28 mouse cellular contexts compared by ENCODE assay signal in genomic region chr3:59531311-59531834, GRCm38 (mm10).
"Had no signal": no experiment of that assay in that cellular context is flagged by ENCODE, and none has a peak within 500 bp of the region (broad histone marks: within the 10 kb centered on the region; RNA-seq: fewer than 3 reads in every experiment).

No protein-coding gene starts in this region.

- H3K9me3 ChIP-seq: embryonic facial prominence, embryonic 10.5 days; embryonic facial prominence, embryonic 12.5 days; embryonic facial prominence, embryonic 13.5 days; embryonic facial prominence, embryonic 15.5 days; forebrain, embryonic 10.5 days; forebrain, embryonic 12.5 days; forebrain, embryonic 13.5 days; forebrain, embryonic 15.5 days had no signal

- H3K4me1 ChIP-seq: embryonic facial prominence, embryonic 10.5 days; embryonic facial prominence, embryonic 12.5 days; embryonic facial prominence, embryonic 13.5 days; embryonic facial prominence, embryonic 15.5 days; forebrain, embryonic 10.5 days; forebrain, embryonic 12.5 days; forebrain, embryonic 13.5 days; forebrain, embryonic 15.5 days had no signal

- ATAC-seq: forebrain, embryonic 13.5 days; forebrain, embryonic 14.5 days; forebrain, embryonic 15.5 days; forebrain, embryonic 16.5 days; forebrain, postnatal 0 days had no signal

- H3K36me3 ChIP-seq: embryonic facial prominence, embryonic 10.5 days; embryonic facial prominence, embryonic 12.5 days; embryonic facial prominence, embryonic 13.5 days; embryonic facial prominence, embryonic 15.5 days; forebrain, embryonic 10.5 days; forebrain, embryonic 12.5 days; forebrain, embryonic 15.5 days had no signal

- H3K9ac ChIP-seq: embryonic facial prominence, embryonic 12.5 days; embryonic facial prominence, embryonic 13.5 days; embryonic facial prominence, embryonic 15.5 days; forebrain, embryonic 12.5 days; forebrain, embryonic 13.5 days; forebrain, embryonic 15.5 days; forebrain, postnatal 0 days had no signal

- H3K27ac ChIP-seq: embryonic facial prominence, embryonic 10.5 days; embryonic facial prominence, embryonic 12.5 days; embryonic facial prominence, embryonic 13.5 days; embryonic facial prominence, embryonic 15.5 days; forebrain, embryonic 10.5 days; forebrain, embryonic 12.5 days; forebrain, embryonic 13.5 days; forebrain, embryonic 15.5 days; gastrocnemius, adult 2 months; heart, adult 2 months had no signal

- DNase-seq: cerebellum, adult 2 months; cerebellum, adult 8-10 months; cerebellum, adult 9-10 months; cerebellum, adult 9-11 months; cerebellum, postnatal 10 days; cerebellum, postnatal 14 days; cerebellum, postnatal 25 days; cerebellum, postnatal 36 days; embryo, embryonic 11 days; forebrain, postnatal 0 days; gastrocnemius, adult 2 months; gastrocnemius, postnatal 10 days; gastrocnemius, postnatal 14 days; gastrocnemius, postnatal 25 days; gastrocnemius, postnatal 36 days; heart, adult 18-20 months; heart, adult 2 months had no signal

- H3K27me3 ChIP-seq: embryonic facial prominence, embryonic 12.5 days; embryonic facial prominence, embryonic 13.5 days; embryonic facial prominence, embryonic 15.5 days; forebrain, embryonic 12.5 days; forebrain, embryonic 13.5 days; forebrain, embryonic 15.5 days had no signal

- H3K4me3 ChIP-seq: embryonic facial prominence, embryonic 10.5 days; embryonic facial prominence, embryonic 12.5 days; embryonic facial prominence, embryonic 13.5 days; embryonic facial prominence, embryonic 15.5 days; erythroblast, embryonic 14.5 days; forebrain, embryonic 10.5 days; forebrain, embryonic 12.5 days; forebrain, embryonic 13.5 days; forebrain, embryonic 15.5 days; gastrocnemius, adult 2 months; heart, adult 2 months had no signal

- H3K4me2 ChIP-seq: embryonic facial prominence, embryonic 12.5 days; embryonic facial prominence, embryonic 13.5 days; embryonic facial prominence, embryonic 15.5 days; forebrain, embryonic 12.5 days; forebrain, embryonic 13.5 days; forebrain, embryonic 15.5 days had no signal
